1 mouse cellular context compared by ENCODE assay signal in the genomic region with DNA sequence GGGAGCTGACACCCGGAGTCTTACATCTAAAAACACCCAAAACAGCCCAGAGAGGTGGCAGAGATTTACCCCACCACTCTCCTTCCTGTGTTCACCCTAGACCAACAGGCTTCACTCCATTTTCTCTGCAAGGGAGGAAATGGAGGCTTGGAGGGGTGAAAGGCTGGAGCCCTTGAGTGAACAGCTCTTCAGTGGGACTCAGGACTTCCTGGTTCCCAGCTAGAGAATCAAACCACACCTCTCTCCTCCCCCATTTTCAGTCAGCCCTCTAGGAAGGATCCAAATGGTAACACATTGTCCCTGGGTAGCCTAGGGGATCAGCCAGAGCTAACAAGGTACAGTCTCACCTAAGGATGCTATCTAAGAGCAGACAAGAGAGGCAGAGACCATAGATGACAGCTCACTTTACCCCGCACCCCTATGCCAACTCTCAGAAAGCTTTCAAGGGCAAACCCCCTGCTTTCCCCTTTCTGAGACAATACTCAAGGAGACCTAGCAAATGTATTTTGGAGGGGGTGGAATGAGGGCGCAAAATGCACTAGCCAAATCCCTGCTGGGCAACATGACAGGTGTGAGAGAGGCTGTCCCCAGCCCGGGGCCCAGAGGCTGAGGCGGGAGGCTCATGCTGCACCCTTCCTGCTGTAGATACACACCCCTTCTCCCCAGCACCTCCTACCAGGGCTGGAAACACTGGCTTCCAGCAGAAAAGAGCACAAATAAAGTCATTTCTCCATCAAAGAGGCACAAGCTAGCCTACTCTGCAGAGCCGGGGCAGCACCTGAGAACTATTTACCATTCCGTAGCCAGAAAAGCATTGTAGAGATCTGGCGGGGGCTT.
TF ChIP-seq lines count a peak whose summit lies in the region.

No protein-coding gene starts in this region.

TF ChIP-seq in MEL, 35 proteins besides CTCF, POLR2A, EP300 and RAD21:
- TF ChIP-seq ETS1 (IDR thresholded peaks at IDR 0.05; ENCODE audit: low read depth, low read length), result no peak
- TF ChIP-seq SIN3A (IDR thresholded peaks at IDR 0.05; ENCODE audit: low read length), result peak; percentile 83
- no peak for TF ChIP-seq NELFE (IDR thresholded peaks at IDR 0.05; ENCODE audit: low read depth, low read length)
- TF ChIP-seq CHD2 (IDR thresholded peaks at IDR 0.05; ENCODE audit: low read length), result no peak
- TF ChIP-seq JUND (IDR thresholded peaks at IDR 0.05; ENCODE audit: low read depth, low read length), result no peak
- TF ChIP-seq MAFK (IDR thresholded peaks at IDR 0.05; ENCODE audit: borderline replicate concordance, low read depth, low read length), result no peak
- no peak for TF ChIP-seq MYC (IDR thresholded peaks at IDR 0.05; ENCODE audit: low read depth, low read length)
- TF ChIP-seq ELF1 (IDR thresholded peaks at IDR 0.05; ENCODE audit: low read depth, low read length), result peak; percentile 87
- TF ChIP-seq MEF2A (IDR thresholded peaks at IDR 0.05; ENCODE audit: extremely low read depth, insufficient replicate concordance, low read depth, low read length, poor library complexity, severe bottlenecking), result no peak
- no peak for TF ChIP-seq NRF1 (IDR thresholded peaks at IDR 0.05; ENCODE audit: insufficient read depth, low read depth, low read length, poor library complexity, severe bottlenecking)
- TF ChIP-seq TBP (IDR thresholded peaks at IDR 0.05; ENCODE audit: low read depth, low read length), result 0 out of 2 replicates have a peak, but pooled peaks have one; percentile 20
- 0 out of 2 replicates have a peak, but pooled peaks have one; percentile 10 for TF ChIP-seq MAX (IDR thresholded peaks at IDR 0.05; ENCODE audit: low read length)
- peak; percentile 4; the same call in 1 of the 2 replicates for TF ChIP-seq TCF12 (IDR thresholded peaks at IDR 0.05; ENCODE audit: low read depth, low read length)
- TF ChIP-seq KAT2A (conservative IDR thresholded peaks at IDR 0.05; ENCODE audit: low read depth, low read length), result no peak
- TF ChIP-seq RCOR1 (IDR thresholded peaks at IDR 0.05; ENCODE audit: low read depth, low read length), result no peak
- TF ChIP-seq SMC3 (IDR thresholded peaks at IDR 0.05; ENCODE audit: low read depth, low read length), result no peak
- no peak for TF ChIP-seq UBTF (IDR thresholded peaks at IDR 0.05; ENCODE audit: borderline replicate concordance, insufficient read depth, low read depth, low read length)
- TF ChIP-seq MAZ (IDR thresholded peaks at IDR 0.05; ENCODE audit: low read depth, low read length), result peak; percentile 28; the same call in 1 of the 2 replicates
- TF ChIP-seq ZC3H11A (IDR thresholded peaks at IDR 0.05; ENCODE audit: low read depth, low read length), result no peak
- TF ChIP-seq CHD1 (IDR thresholded peaks at IDR 0.05; ENCODE audit: low read depth, low read length), result no peak
- TF ChIP-seq MYB (IDR thresholded peaks at IDR 0.05; ENCODE audit: low read depth, low read length), result no peak
- no peak for TF ChIP-seq GATA1 (IDR thresholded peaks at IDR 0.05; ENCODE audit: low read depth, low read length)
- TF ChIP-seq HCFC1 (IDR thresholded peaks at IDR 0.05; ENCODE audit: low read depth, low read length), result no peak; the same call in 1 of the 2 replicates
- TF ChIP-seq MXI1 (IDR thresholded peaks at IDR 0.05; ENCODE audit: low read depth, low read length), result peak; percentile 76
